Mouse (Mus musculus) kidney, postnatal 4 days (tissue): ENCODE data around the gene Il31ra.
A peak's percentile ranks its signal among the peaks of the same experiment; 100 is the strongest.

Source experiments
- DNase-seq, 2 experiments: peaks; one replicate each; pipeline ENCODE4 v3.0.0; 2021; ENCODE audit warnings: mixed read lengths in 2 of 2

Il31ra gene

DNA sequence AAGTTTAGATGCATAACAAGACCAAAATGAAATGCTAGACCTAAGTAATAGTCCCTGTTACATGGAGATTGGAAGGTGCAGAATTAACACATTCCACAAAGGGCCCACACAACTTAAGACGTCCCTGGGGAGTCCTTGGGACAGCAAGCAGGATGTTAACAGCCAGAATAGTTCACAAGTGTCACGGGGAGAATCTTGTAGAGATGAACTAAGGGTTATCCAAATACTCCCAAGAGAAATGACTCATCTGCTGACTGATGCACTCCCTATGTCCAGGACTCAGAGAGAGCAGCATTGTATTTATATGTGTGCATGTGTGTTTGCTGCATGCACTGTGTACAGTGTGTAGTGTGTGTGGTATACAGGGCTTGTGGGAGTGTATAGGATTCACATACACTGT, 37.7 kb downstream of the Il31ra start:
- no peak for DNase-seq

DNA sequence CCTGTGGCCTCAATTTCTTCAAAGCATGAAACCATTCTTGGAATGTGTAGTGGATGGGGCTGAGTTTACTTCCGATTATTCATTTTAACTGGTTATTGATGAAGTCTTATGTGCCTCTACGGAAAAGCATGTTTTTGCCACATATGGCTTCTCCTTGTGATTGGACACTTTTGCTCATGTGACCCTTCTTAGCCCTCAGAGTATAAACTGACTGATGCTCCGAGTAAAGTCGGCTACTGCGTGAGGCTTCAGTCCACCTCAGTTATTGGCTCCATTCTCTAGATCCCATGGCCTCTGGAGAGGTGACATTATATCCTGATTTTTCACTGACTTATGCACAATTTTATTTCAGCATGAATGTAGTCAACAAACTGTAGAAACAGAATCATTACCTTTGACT, 40.9 kb downstream of the Il31ra start:
- DNase-seq = no peak

DNA sequence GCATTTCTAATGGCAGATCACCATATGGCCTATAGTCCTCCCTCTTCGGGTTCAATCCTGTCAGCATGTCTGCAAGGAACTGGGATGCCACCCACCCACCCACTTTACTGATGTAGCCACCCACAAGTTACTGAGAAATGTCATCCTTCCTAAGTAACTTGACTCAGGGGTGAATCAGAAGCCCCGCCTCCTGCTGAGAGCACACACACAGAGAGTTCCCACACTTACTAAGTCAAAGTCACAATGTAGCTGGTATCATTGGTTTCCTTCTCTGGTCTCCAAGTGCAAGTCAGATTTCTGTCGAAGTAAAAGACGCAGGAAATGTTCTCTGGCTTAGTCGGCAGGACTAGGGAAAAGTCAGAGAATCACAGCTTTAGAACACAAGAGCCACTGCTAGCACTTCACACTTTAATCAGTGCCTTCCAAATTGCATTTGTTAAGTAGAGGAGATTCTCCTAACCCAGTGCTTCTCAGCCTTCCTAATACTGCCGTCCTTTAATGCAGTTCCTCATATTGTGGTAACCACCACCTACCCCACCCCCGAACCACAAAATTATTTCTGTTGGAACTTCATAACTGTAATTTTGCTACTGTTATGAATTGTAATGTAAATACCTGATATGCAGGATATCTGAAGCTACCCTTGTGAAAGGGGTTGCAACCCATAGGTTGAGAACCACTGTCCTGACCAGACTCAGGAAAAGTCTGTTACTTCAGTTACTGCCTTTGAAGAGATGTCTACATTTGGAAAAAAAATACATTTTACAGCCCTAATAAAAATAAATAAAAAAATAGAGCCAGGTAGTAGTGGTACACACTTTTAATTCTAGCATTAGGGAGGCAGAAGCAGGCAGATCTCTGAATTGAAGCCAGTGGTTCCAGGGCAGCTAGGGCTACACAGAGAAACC, 42.3 kb downstream of the Il31ra start:
- DNase-seq = no peak

DNA sequence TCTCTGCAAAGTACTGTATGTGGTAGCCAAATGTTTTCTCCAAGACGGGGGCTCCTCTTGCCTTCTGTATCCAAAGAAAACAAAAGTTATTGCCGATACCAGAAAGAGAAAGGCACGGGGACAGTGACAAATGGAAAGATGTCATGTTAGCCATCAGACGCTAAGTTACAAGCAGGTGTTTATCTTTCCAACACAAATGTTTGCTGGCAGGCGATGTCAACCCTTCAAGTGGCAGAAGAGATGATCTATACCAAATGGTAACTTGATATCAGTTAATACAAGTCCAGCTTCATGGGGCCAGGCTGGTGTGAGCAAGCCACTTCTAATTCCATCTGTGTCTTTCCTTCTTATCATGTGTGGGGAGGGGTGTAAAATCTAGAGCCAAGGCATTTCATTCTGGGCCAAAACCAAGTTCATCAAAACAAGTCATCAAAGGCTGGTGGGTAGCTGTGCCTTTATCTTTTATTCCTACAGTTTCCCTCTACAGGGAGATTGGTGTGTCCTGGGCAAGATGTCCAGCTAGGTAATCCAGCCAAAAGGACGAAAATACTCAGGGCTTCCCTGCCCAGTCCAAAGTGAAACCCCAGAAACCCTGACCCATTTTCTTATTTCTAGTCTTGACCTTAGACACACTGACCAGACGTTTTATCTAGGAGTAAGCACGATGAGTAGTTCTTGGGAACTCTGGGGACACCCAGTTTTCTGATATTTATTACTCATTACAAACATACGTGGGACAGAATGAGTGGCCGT, 52.8 kb downstream of the Il31ra start:
- DNase-seq = no peak

DNA sequence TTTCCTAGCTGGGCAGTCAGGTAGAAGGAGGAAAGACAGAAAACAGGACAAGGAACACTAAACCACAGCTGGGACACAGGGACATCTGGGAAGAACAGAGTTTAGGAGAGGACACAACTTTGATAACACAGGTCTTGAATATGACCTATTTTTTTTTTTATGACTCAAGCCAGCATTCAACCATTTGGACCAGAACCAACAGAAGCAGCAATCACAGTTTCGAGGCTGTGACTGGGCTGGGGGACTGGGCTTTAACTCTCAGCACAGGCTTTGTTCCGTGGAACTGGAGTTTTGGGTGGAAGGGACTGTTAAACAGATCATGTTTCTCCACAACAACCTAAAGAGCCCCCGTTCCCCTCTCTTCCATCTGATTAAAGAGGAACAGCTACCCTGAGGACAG, 53.5 kb downstream of the Il31ra start:
- DNase-seq = no peak

DNA sequence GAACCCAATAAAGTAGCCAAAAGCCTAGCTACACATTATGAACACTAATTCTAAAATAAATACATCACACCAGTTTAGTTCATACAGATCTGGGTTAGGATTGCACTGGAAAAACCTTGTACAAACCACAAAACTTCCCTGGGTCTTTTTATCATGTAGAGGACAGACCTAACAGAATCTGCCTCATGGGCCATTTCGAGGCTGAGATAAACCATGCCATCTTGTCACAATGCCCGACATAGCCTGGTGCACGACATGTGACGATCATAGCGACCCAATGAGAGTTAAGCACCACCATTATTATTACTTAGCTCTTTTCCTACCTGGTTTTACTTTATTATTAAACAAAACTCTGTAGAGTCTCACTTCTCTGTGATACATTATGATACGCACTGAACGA, 57.1 kb downstream of the Il31ra start:
- no peak for DNase-seq

DNA sequence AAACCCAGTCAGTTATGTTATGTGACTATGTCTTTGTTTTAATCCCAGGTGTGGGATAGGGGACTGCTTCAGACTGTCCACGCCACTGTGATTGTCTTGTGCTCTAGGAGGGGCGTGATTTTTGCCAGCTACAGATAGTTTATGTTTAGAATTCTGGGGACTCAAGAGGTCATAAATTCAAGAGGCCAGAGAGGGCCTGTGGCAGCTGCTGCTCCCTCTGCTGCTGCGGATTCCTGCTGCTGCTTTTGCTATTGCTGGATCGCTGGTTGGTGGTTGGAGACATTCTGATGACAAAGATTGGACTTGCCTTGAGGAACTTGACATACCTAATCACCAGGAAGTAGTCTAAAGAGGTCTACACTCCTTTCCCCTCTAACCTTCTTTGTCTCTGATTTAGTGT, 57.5 kb downstream of the Il31ra start:
- no peak for DNase-seq

DNA sequence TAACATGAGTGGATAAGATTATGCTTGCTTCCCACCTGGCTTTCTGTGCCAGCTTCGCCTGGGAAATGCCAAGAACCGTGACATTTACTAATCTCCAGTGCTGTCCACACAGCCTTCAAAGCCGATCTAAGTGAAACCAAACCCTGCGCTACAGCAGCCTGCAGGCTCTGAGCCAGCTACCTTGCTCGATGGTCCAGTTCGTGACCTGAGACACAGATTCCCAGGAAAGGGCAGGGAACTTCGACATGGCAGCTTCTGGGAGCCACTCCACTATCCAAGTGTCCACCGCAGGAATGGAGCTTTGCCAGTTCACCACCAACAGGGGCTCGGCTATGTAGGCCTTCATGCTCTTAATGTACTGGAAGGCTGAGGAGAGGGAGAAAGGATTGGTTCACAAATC, 60.6 kb downstream of the Il31ra start:
- DNase-seq = no peak

DNA sequence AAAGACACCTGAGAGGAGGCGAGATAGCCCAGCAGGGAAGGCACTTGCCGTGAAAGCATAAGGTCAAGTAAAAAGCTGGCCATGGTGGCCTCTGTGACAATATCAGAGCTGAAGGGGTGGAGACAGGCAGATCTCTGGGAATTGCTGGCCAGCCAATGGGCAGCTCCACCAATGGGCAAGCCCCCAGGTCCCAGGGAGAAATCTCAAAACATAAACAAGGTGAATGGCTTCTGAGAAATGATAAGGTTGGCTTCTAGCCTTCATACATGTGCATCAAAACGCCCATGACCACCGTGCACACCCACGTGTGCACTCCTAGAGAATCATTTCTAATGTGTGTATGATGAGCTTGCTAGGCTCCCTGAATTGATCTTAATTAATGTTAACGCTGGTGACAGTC, 61.9 kb downstream of the Il31ra start:
- no peak for DNase-seq

DNA sequence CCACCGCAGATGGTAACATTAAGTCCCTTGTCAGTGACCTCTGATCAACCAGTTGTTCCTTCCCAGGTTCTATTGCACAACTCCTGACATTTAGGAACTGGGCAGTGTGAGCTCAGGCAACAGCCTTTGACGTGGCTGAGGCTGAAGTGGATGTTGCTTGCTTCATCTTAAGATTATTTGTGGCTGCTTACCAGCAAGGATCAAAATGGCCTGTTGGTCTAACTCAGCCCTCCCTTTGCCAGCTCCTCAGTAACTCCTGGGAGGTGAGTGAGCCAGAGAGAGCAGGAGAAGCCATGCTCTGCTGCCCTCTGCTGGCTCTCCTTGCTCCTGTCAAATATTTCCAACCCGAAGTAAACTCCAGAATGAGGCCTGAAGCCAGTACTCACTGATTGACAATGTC, 64.3 kb downstream of the Il31ra start:
- DNase-seq = peak; percentile 88 to 89

DNA sequence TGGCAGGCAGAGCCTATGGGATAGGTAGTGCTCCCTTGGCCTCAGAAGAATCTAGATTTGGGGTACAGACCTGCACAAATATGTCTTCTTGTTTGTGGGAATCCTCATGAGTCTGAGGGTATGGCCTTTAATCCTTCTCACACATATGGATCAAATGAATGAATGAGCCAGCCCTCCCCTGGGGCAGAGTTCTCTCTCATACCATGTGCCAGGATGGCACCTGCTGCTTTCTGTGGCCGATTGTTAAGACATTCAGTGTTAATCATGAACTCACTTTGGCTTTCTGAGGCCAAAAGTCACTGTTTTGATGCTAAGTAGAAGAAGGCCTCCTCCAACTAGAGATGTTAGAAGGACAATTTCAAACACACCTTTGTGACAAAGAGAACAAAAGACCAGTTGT, 67.0 kb downstream of the Il31ra start:
- peak in 1 of 2 experiments; percentile 31 for DNase-seq

DNA sequence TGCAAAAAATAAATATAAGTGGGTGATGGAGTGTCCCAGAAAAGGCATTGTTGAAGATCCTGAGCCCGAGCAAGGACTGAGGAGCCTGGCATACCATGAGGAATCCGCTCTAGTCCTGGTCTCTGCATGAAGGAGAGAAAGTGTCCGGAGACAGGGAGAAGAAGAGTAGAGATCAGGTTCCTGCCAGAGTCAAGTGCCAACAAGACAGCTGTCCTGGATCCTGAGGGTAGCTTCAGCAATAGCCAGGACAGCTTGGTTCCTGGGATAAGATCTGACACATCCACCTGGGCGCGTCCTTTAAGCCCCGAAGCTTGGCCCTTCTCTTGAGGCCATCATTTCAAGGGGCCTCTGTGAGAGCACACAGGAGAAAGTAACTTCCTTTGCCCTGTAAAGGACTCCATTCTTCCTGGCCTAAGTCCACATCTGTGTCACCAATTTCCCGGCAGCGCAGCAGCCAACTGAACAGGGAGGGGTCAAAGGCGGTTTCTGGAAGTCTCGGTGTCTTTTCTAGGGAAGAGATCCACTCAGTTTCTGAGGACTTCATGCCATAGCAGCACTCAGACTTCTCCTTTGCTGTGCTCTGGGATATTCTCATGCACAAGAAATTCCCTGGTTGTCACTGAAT, 70.7 kb downstream of the Il31ra start:
- no peak for DNase-seq

DNA sequence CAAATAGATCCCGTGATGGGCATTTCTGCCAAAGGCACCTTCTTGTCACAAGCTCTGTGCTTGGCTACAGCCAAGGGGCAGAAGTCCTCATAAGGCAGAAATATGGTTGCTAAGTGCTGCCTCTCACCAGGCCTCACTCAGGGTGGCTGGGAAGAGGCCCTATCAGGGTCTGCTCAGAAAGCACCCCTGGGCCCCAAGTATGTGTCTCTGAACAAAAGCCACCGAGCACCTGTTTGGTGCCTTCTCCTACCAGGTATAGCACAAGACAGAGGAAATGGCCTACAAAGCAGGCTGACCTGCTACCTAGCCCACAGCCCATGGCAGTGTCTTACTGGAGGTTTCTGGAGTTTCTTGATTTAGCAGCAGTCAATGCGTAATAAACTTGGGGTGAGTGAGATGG, 71.3 kb downstream of the Il31ra start:
- no peak for DNase-seq

DNA sequence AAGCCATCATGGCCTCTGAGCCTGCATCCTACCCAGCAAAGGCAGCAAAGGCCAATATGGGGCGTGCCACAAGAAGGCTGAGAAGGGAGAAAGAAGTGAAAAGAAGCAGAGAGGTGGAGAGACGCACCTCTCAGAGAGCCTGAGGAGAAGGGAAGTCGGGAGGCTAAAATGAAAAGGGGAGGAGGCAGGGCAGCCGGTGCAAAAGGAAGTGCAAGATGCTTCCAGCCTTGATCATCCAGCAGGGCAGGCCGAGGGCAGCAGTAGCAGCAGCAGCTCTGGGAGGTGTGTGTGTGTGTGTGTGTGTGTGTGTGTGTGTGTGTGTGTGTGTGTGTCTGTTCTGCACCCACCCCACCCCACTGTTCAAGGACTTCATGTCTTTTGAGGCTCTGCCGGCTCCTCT, 71.9 kb downstream of the Il31ra start:
- DNase-seq = no peak

DNA sequence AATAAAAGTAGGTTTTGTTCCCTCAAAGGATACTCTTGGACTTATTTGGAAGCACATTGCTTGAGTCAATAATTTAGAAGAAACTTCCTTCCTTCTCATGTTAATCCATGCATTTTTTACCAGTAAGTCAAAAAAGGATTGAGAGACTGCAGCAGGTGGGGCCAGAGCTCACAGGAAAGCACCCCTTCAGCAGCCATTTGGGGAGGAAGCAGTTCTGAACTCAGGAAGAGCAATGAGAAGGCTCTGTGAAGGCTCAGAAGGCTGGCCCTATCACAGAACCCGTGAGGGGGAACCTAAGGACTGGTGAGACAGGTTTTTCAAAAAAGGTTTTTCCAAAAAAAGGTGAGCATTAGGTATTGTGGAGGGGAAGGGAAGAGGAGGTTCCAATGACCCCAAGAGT, 79.6 kb downstream of the Il31ra start:
- no peak for DNase-seq

DNA sequence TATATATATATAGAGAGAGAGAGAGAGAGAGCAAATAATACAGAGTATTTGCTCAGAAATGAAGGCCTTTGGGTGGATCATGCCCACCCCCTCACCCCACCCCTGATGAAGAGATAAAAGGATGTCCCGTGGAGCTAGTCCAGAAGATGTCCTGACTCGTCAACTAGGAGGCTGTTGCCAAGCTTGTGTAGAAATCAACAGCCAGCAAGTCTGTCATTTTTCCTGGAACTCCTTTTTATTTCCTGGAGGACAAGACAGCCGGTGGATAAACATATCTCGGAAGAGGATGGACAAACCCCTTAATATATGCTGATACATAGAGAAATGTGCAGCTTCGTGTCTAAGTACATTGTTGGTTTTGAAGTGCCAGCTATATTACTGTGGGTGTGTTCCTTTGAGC, 81.3 kb downstream of the Il31ra start:
- no peak for DNase-seq

DNA sequence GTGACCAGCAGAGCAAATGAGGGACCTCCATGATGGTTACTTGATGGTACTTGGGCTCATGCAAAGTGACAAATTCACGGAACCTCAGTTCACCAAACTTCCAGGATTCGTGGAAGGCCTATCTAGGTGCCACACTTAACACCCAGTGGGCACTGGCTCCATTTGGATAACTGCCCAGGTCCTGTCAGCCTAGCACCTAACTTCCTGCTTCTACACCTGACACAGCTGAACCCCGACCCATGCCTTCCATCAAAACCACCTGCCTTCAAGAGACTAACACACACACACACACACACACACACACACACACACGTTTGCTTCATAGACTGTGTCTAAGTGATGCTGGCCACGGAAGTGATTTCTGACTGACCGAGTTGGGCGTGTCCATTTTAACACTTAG, 82.3 kb downstream of the Il31ra start:
- no peak for DNase-seq

DNA sequence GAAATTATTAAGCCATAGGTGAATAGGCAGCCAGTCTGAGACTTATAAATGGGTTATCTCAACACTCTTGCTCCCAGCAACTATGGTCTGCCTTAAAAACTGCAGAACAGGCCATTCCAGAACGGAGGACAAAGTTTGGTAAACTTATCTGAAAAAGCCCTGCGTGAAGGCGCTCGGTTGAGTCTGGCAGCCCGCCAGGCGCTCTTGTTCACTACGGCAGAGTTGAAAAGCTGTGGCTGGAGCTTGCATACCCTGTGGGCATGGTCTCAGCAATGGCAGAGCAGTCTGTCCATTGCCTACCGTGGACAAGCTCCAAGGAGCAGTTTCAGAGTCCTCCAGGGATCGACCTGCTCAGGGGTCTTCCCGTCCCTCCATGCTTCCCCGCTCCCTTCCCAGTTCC, 82.9 kb downstream of the Il31ra start:
- DNase-seq = peak; percentile 47 to 59

DNA sequence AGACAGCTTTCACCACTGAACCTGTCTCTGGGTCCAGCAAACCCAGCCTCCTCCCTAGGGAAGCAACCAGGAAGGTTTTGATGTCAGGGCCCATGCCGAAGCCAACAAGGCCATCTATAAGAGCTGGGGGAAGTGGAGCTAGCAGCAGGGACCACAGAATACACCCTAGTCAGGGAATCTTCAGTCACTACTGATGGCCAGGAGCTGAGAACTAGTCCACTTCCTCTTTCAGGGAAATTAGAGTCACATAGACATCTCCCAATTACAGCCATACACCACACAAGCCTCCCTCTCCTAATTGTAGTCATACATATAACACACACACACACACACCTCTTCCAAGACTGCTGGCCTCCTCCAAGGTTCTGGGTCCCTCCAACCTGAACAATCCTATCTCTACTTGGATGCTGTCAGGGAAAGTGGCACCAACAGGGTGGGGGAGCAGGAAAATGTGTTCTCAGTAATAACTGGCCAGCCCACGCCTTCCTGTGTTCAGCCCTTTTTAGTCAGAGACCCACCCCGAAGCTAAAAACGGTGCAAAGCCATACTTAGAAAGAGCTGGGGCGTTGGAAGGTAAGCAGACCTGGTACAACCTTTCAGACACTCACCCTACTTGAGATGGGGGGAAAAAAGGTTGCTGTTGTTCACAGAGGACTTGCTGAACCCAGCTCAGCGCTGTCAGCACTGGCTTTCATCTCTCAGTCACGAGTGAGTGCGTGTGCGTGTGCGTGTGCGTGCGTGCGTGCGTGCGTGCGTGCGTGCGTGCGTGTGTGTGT, 83.5 kb downstream of the Il31ra start:
- no peak for DNase-seq

DNA sequence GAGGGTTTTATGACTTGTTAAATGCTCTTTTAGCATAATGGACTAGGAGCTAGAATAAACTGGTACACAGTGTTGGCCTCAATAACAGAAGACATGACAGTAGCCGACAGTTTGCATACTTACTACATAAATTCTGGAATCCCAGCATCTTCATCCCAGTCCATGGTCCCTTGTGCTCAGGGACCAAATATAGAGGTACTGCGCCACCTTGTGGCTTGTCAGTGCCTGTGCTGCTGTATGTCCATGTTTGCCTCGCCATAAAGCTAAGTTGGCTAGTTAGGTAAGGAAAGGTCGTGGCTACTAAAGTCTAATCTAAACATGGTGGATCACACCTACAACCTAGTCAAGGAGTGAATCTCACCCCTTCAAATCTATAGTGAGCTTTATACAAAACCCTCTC, 84.7 kb downstream of the Il31ra start:
- peak; percentile 77 for DNase-seq

DNA sequence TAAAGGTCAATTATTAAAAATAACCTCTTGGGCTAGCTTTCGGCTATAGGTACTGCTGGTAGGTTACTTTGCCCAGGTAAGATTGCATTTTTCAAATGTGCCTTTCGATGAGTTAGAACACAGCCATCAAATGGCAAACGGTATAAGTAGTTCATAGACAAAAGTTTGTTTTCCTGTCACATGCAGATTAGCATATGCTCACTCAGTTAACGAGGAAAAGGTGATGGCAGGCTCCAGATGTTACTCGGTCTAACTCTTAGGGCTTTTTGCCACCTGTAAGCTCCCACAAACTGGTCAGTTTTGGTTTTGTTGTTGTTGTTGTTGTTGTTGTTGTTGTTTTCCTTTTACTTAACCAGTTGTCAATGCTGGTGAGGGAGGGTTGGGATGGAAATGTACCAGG, 85.7 kb downstream of the Il31ra start:
- no peak for DNase-seq

DNA sequence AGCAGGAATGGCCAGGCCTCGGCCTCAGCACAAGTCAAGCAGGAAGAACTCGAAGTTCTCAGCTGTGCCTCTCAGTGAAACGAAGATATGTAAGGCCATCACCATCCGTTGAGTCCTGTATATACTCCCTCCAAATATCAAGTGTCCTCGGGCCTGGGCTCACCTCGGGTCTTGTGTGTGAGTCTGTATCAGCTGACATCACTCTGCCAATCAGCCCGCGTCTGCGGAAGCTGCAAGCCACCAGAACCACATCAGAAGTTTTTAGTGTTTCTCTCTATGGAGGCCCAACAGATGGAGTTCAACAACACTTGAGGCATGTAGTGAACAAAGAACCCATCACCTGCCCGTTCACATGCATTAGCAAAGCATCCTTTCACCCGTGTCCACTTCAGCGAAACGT, 86.5 kb downstream of the Il31ra start:
- no peak for DNase-seq

DNA sequence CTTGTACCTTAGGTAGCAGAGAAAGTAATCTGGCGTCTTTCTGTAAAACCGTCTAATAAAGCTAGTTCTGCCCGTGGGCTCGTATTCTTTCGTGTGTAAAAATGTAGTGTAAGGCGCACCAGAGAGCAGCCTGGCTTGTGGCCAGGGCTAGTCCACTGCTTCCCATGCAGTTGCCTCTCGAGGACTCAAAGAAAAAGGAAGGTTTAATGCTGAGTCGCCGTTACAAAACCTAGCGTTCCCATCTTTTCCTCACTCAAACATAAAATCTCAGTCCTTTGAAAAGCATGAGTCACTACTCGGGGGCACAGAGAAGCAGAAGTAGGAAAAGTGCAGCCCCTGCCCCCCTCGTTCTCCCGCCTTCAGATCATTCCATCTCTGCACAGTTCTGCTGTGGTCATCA, 87.4 kb downstream of the Il31ra start:
- DNase-seq = peak in 1 of 2 experiments; percentile 29
